Mouse (Mus musculus): ENCODE results near the gene Gm4553. TPM values are rescaled to one million over a fixed set of nuclear protein-coding genes. Genes with fewer than 3 reads are reported as not detected.

Gene Gm4553
- polyA plus RNA-seq (2017; shearing (Covaris generic)): not detected

GRCm38 (mm10) chr7:142165639-142166038 is at the start of gene Gm4553:
TSS of gene Gm4553 (minus strand) at chr7:142165739.

GRCm38 (mm10) chr7:142211559-142211958 is 46.0 kb upstream of the Gm4553 start, which contains the start of gene Gm7579:
TSS of gene Gm7579 (plus strand) at chr7:142211859.

GRCm38 (mm10) chr7:142201064-142201463 is 35.5 kb upstream of the Gm4553 start, which contains the start of gene Krtap5-3:
TSS of gene Krtap5-3 (plus strand) at chr7:142201364.

GRCm38 (mm10) chr7:142190289-142190688 is 24.8 kb upstream of the Gm4553 start, which contains the start of gene Gm10153:
TSS of gene Gm10153 (minus strand) at chr7:142190389.

GRCm38 (mm10) chr7:142175905-142176304 is 10.4 kb upstream of the Gm4553 start, which contains the start of gene Krtap5-2:
TSS of gene Krtap5-2 (minus strand) at chr7:142176005.

GRCm38 (mm10) chr7:142157013-142157412 is 8.5 kb downstream of the Gm4553 start, which contains the start of gene Gm29735:
TSS of gene Gm29735 (minus strand) at chr7:142157113.

GRCm38 (mm10) chr7:142144507-142144906 is 21.0 kb downstream of the Gm4553 start, which contains the start of gene Gm45337:
TSS of gene Gm45337 (minus strand) at chr7:142144607.

GRCm38 (mm10) chr7:142135934-142136333 is 29.6 kb downstream of the Gm4553 start, which contains the start of gene Gm39115:
TSS of gene Gm39115 (minus strand) at chr7:142136034.

GRCm38 (mm10) chr7:142120629-142121028 is 44.9 kb downstream of the Gm4553 start, which contains the start of gene Gm45618:
TSS of gene Gm45618 (minus strand) at chr7:142120729.

Other genes with a start within 250 kb of the Gm4553 start
- gene Tollip, start 247.2 kb downstream of the Gm4553 start, polyA plus RNA-seq (2017; shearing (Covaris generic)): 48.8 TPM
- 0.76 TPM for gene Brsk2, start 216.0 kb downstream of the Gm4553 start, polyA plus RNA-seq (2017; shearing (Covaris generic))
- gene Mob2, start 104.7 kb downstream of the Gm4553 start, polyA plus RNA-seq (2017; shearing (Covaris generic)): 79.6 TPM
- gene Dusp8, start 69.9 kb downstream of the Gm4553 start, polyA plus RNA-seq (2017; shearing (Covaris generic)): not detected
- gene Gm45618, start 45.0 kb downstream of the Gm4553 start, polyA plus RNA-seq (2017; shearing (Covaris generic)): not detected
- gene Gm39115, start 29.7 kb downstream of the Gm4553 start, polyA plus RNA-seq (2017; shearing (Covaris generic)): not detected
- gene Gm45337, start 21.1 kb downstream of the Gm4553 start, polyA plus RNA-seq (2017; shearing (Covaris generic)): not detected
- not detected for gene Gm29735, start 8.6 kb downstream of the Gm4553 start, polyA plus RNA-seq (2017; shearing (Covaris generic))
- gene Krtap5-2, start 10.3 kb upstream of the Gm4553 start, polyA plus RNA-seq (2017; shearing (Covaris generic)): not detected
- gene Gm10153, start 24.6 kb upstream of the Gm4553 start, polyA plus RNA-seq (2017; shearing (Covaris generic)): not detected
- not detected for gene Krtap5-3, start 35.6 kb upstream of the Gm4553 start, polyA plus RNA-seq (2017; shearing (Covaris generic))
- gene Gm7579, start 46.1 kb upstream of the Gm4553 start, polyA plus RNA-seq (2017; shearing (Covaris generic)): not detected
- gene Krtap5-5, start 64.2 kb upstream of the Gm4553 start, polyA plus RNA-seq (2017; shearing (Covaris generic)): not detected
- not detected for gene Gm40460, start 75.3 kb upstream of the Gm4553 start, polyA plus RNA-seq (2017; shearing (Covaris generic))
- gene Gm2431, start 92.6 kb upstream of the Gm4553 start, polyA plus RNA-seq (2017; shearing (Covaris generic)): not detected
- gene Gm4559, start 108.6 kb upstream of the Gm4553 start, polyA plus RNA-seq (2017; shearing (Covaris generic)): not detected
- gene Krtap5-1, start 131.4 kb upstream of the Gm4553 start, polyA plus RNA-seq (2017; shearing (Covaris generic)): not detected
- not detected for gene Krtap5-4, start 137.8 kb upstream of the Gm4553 start, polyA plus RNA-seq (2017; shearing (Covaris generic))
- 2.3 TPM for gene Ifitm10, start 208.0 kb upstream of the Gm4553 start, polyA plus RNA-seq (2017; shearing (Covaris generic))
- not detected for gene Gm49369, start 216.9 kb upstream of the Gm4553 start, polyA plus RNA-seq (2017; shearing (Covaris generic))
- 417 TPM for gene Ctsd, start 222.3 kb upstream of the Gm4553 start, polyA plus RNA-seq (2017; shearing (Covaris generic))

Measured in activated CD4-positive, CD25-positive, alpha-beta regulatory T cell, adult 9 weeks (primary cell).